Mouse (Mus musculus) cerebellum, postnatal 4 days (tissue): ENCODE data around the gene March5.
"Not testable (repeated sequence)": the region's sequence is repeated elsewhere in the genome, so short reads cannot be mapped to it uniquely, and the experiment has no call there.

Source experiments
- DNase-seq, 2 experiments: peaks; one replicate each; pipeline ENCODE4 v3.0.0; 2022; ENCODE audit warnings: low spot score in 2 of 2, mixed read lengths in 1 of 2

Gene March5

GRCm38 (mm10) chr19:37207303-37208175 is at the start of gene March5:
Gene March5 (plus strand): TSS chr19:37207543.
- peak; percentile 71 to 84 for DNase-seq

GRCm38 (mm10) chr19:37172096-37172495 is 35.2 kb upstream of the March5 start:
- no peak for DNase-seq

GRCm38 (mm10) chr19:37172566-37173130 is 34.7 kb upstream of the March5 start:
- DNase-seq: no peak

- DNase-seq: no peak
Observed at GRCm38 (mm10) chr19:37173331-37174115, 33.8 kb upstream of the March5 start.

DNA sequence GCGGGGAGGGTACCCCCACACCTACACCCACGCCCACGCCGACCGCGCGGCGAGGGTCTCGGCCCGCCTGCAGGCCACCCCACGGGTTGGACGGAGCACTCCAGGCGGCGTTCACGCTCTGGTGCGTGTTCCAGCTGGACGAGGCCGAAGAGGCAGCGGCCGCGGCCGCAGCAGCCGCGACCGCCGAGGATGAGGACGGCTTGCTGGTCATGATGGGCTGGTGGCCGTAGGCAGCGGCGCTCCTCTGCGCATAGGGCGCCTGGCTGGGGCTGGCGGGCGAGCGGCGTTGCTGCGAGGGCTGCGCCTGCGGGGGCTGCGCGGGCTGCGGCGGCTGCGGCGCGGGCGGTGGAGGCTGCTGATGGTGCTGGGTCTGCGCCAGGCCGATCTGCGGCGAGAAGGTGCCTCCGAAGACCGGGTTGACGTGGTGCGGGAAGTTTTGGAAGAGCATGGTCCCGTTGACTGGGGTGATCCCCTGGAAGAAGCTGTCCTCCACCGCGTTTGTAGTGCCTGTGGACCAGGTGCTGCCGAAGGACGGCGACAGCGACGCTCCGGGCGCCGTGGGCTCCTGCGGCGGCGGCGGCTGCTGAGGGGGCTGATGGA is 33.1 kb upstream of the March5 start:
- peak; percentile 41 to 50 for DNase-seq

DNA sequence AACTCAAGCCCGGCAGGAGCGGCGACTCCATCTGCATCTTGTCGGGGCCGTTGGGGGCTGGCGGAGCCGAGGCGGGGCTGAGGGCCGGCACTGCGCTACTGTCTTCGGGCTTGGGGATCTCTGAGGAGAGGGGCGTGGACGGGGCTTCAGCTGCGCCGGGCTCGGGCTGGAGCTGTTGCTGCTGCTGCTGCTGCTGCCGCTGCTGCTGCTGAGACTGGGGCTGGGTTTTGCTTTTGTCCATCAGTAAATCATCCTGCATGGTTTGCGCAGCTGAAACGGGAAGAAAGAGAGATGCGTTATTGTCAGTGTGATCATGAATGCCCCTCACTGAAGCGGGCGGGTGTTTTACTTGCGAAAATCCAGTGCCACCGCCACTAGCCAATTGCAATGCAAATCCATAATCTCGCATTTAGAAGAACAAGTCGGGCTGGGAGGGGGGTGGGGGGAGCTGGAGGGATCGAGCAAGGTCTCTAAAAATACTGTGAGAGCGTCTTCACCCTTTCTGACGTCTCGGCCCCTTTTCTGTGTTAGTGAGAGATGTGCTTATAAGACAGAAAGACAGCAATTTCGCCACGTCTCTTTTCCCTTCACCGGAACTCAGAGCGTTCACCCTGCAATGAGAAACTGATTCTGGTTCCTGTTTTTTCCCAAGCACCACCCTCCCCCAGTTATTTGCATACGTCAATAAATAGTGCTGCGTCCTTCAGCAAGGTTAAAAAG is 32.5 kb upstream of the March5 start:
- DNase-seq: peak; percentile 34 to 43

GRCm38 (mm10) chr19:37175436-37175805 is 31.9 kb upstream of the March5 start:
- no peak for DNase-seq

- no peak for DNase-seq
Observed at GRCm38 (mm10) chr19:37175919-37176318, 31.4 kb upstream of the March5 start.

GRCm38 (mm10) chr19:37176879-37177462 is 30.4 kb upstream of the March5 start:
- no peak for DNase-seq

DNA sequence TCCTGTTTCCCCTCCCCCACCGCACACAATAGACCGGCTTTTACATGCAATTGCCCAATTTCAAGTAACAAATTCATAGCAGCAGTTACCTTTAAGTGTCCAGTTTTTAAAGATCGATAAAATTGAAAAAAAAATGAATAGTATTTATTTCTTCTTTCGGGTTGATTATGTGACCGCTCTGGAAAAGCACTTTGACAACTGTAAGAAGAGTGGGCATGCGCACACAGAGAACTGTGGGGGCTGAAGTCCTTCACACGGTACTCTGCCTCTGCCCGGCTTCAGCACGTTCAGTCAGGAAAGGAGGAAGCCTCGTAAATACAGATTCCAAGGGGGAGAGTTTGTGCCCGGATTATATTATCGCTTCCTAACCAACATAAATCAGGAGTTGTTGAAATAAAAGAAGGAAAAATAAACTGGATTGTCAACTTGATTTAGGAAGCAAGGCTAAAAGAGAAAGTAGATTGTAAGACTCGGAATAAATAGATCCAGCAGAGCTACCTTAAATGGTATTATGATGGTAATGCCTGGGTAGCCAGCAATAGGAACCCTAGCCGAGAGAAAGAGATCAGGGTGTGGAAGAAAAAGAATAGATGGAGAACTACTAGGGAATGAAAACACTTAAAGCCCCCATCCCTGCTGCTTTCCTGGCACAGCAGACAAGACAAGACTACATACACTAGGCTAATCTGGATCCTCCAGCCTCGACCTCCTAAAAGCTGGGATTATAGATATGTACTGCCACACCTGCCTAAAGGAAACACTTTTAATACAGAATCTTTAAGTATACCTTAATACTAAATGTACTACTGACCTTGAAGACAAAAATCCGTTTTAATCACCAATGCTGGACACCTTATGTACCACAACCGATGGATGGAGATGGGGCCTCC is 29.3 kb upstream of the March5 start:
- DNase-seq: peak in 1 of 2 experiments; percentile 47

DNA sequence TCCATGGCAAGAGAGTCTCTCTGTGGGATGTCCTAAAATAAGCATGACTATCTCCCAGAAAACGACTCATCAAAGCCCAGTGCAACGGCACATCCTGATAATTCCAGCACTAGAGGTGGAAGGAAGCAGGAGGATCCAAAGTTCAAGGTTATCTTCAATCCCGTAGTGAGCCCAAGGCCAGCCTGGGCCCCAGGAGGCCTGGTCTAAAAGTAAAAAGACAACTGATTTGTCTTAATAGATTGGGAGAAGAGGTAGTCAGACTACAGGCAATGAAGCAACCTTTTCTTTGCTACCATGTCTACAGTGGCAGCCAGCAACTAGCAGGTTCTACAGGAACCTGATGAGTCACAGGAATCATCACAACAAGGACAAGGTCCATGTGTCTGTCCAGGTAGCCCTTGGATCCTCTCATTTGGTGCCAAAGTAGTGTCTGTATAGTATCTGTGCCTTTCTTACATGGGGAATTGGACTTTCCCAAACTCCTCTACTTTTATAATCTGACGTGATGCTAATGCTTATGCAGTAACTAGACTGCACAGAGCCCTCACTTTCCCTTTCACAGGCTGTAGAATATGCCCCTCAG is 18.9 kb upstream of the March5 start:
- no peak for DNase-seq

DNA sequence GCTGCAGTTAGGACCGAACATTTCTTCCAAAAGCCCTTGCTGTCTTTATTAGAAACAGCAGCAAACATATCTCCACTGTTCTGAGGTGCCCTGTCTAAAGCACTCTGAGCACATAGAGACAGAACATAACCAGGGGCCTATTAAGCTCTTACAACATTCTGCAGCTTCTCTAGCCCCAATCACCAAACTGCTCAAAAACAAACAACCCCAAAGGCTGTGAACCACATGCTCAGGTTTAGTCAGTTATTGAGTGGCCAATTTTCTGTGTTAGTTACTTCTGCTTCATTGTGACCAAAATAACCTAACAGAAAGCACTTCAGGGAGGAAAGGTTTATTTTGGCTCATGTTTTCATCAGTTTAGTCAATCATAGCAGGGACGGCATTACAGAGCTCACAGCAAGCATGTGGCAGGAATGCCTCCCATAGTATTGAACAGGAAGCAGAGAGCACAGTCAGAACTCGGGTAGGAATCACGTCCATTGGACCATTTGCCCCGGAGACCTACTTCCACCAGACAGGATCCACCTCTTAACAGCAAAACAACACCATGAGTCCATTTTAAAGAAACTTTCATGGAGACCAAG is 14.8 kb upstream of the March5 start:
- no peak for DNase-seq

- no peak for DNase-seq
Observed at GRCm38 (mm10) chr19:37198165-37198880, 9.0 kb upstream of the March5 start.

- DNase-seq: no peak
Observed at GRCm38 (mm10) chr19:37199889-37200288, 7.5 kb upstream of the March5 start.

DNA sequence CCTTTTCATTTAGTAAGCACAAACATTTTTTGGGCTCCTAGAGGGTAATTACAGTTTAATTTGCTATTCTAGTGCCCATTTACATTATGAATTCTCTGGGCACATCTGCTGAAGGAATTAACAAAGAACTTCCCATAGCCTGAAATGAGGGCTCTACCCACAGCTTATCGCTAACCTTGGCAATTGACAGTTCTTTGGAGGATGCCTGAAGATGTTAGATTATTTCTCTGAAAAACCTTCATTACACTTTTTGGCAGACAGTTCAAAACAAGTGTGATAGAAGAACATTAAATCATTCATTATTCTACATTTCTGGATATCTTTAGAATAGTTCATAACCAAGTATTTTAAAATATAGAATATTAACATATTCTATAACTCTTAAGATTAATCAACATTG is 4.0 kb upstream of the March5 start:
- DNase-seq: no peak

GRCm38 (mm10) chr19:37205155-37205554 is 2.2 kb upstream of the March5 start:
- not testable (repeated sequence) for DNase-seq

DNA sequence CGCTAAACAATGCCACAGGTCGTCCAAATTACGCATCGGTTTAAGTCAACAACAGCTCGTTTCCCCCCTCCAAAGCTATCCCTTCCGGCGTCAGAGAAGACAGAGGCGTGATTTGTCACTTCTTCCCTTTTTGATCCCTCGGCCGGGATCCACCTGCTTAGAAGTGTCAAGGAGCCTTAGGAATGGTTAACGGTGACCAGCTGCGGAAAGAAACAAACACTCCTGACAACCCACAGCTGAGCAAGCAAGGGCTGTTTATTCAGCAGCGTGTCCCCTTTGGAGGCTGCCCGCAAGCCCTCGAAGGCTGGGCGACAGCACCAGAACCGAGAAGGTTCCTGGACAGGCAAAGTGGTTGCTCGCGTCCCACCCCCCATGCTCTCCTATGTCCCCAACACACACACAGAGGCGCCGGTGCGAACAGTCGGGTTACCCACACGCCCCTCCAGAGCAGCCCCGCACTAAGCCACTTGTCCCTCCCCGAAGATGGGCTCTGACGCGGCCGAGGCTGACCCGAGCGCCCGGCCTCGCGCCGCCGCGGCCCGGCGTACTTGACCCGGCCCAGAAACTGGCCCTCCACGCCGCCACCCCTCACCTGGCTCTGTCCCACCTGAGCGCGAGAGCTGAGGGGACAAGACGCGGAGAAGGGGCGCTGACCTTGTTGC is 571 bp upstream of the March5 start:
- DNase-seq: peak in 1 of 2 experiments; percentile 27

- DNase-seq: peak in 1 of 2 experiments; percentile 40
Observed at GRCm38 (mm10) chr19:37208176-37208755, 923 bp downstream of the March5 start, which contains the start of gene Cpeb3. Gene Cpeb3 (minus strand): TSS chr19:37208601.
